Mouse (Mus musculus): ENCODE measurements at regions not wholly inside any gene's neighbourhood (a gene's known extent, or its start where the extent isn't known, plus 50 kb on each side); places are given as distances from the start of the nearest gene placed in this dataset.

DNA sequence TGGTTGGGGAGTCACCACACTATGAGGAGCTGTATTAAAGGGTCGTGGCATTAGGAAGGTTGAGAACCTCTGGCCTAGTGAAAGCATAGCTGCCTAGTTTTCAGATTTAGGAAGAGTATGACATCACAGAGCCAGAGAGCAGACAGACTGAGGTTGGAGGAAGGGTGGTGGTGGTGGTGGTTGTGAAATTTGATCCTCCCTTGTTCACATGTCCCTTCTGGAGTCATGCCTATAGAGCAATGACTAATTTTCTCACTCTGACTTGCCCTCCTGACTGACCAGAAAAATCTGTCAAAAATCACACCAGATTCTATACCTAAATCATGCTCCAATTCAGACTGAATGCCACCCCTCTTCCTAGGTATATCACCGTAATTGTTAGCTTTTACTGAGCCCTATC is 166.2 kb downstream of the Pah start:
- Histone ChIP-seq H3K4me2 (replicated peaks; ENCODE audit: low read depth) (no peak overlapping the region), H3K4me3 (ENCODE audit: low read depth, low read length) (no peak overlapping the region), H3K36me3 (ENCODE audit: control insufficient read depth, insufficient read depth, low read length) (no peaks in the 10 kb centered on the region), H3K27ac (replicated peaks) (no peak overlapping the region), H3K9me3 (ENCODE audit: control insufficient read depth, low read length) (no peaks in the 10 kb centered on the region), H3K9ac (ENCODE audit: low read length) (no peak overlapping the region), H3K4me1 (replicated peaks; ENCODE audit: control insufficient read depth, insufficient read depth) (no peaks in the 10 kb centered on the region), H3K27me3 (ENCODE audit: control insufficient read depth, insufficient read depth, low read length) (no peaks in the 10 kb centered on the region)
- TF ChIP-seq CTCF (IDR thresholded peaks at IDR 0.05; ENCODE audit: low read depth): no peak
- no peak for TF ChIP-seq EP300 (optimal IDR thresholded peaks at IDR 0.05)
- DNase-seq (ENCODE audit: low spot score) (no peak), ATAC-seq (ENCODE audit: low FRiP score, low TSS enrichment) (no peak)
- 75% methylated on average over 2 of the region's 2 CpGs for WGBS

DNA sequence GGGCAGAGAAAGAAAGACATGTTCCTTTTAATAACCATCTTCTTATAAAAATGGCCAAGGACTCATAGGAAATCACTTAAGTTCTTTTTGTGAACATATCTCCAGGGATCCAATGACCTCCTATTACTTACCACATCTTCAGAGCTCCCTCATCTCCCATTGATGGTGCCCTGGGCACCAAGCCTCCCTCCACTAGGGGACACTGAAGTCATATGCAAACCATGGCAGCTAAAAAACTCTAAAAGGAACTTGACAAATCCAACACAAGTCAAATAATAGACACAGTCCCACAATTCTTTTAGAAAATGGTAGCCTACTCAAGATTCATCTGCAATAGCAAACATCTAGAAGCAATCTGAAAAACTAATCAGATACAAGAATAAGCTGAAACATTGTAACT is 167.2 kb upstream of the Igf1 start:
- no peaks in the 10 kb centered on the region for H3K9me3 ChIP-seq (ENCODE audit: control insufficient read depth, low read length)
- H3K4me1 ChIP-seq (replicated peaks; ENCODE audit: control insufficient read depth, insufficient read depth): no peaks in the 10 kb centered on the region
- no peak for ATAC-seq (ENCODE audit: low FRiP score, low TSS enrichment)
- no peak overlapping the region for H3K27ac ChIP-seq (replicated peaks)
- DNase-seq (ENCODE audit: low spot score): no peak
- TF ChIP-seq CTCF (IDR thresholded peaks at IDR 0.05; ENCODE audit: low read depth) (peak; percentile 79), EP300 (optimal IDR thresholded peaks at IDR 0.05) (no peak)
- H3K4me3 ChIP-seq (ENCODE audit: low read depth, low read length): no peak overlapping the region
- H3K4me2 ChIP-seq (replicated peaks; ENCODE audit: low read depth): no peak overlapping the region
- H3K36me3 ChIP-seq (ENCODE audit: control insufficient read depth, insufficient read depth, low read length): no peaks in the 10 kb centered on the region
- no peak overlapping the region for H3K9ac ChIP-seq (ENCODE audit: low read length)
- H3K27me3 ChIP-seq (ENCODE audit: control insufficient read depth, insufficient read depth, low read length): no peaks in the 10 kb centered on the region

DNA sequence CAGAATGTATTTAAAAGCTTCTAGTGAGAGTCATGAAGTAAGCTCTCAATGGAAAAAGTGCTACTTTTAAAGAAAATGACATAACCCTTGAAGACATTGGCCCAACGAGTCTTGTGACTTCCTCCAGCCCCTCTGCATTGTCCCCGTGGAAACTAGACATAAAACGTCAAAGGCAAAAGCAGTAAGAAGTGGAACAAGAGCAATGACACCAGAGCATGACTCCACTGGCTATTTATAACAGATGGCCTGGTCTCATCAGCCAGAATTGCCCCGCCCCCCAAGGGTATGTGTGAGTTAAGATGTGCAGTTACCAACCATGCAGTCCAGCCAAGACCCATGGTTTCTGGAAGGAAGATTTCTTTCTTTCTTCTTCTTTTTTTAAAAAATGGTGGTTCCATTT is 161.6 kb upstream of the Igf1 start:
- no peak overlapping the region for H3K4me2 ChIP-seq (replicated peaks; ENCODE audit: low read depth)
- no peaks in the 10 kb centered on the region for H3K9me3 ChIP-seq (ENCODE audit: control insufficient read depth, low read length)
- H3K4me3 ChIP-seq (ENCODE audit: low read depth, low read length): no peak overlapping the region
- no peak for ATAC-seq (ENCODE audit: low FRiP score, low TSS enrichment)
- no peak for DNase-seq (ENCODE audit: low spot score)
- H3K27me3 ChIP-seq (ENCODE audit: control insufficient read depth, insufficient read depth, low read length): no peaks in the 10 kb centered on the region
- H3K9ac ChIP-seq (ENCODE audit: low read length): no peak overlapping the region
- no peaks in the 10 kb centered on the region for H3K4me1 ChIP-seq (replicated peaks; ENCODE audit: control insufficient read depth, insufficient read depth)
- no peaks in the 10 kb centered on the region for H3K36me3 ChIP-seq (ENCODE audit: control insufficient read depth, insufficient read depth, low read length)
- no peak overlapping the region for H3K27ac ChIP-seq (replicated peaks)
- 63% methylated on average over 4 of the region's 4 CpGs for WGBS
- no peak for TF ChIP-seq CTCF (IDR thresholded peaks at IDR 0.05; ENCODE audit: low read depth)
- TF ChIP-seq EP300 (optimal IDR thresholded peaks at IDR 0.05): no peak

DNA sequence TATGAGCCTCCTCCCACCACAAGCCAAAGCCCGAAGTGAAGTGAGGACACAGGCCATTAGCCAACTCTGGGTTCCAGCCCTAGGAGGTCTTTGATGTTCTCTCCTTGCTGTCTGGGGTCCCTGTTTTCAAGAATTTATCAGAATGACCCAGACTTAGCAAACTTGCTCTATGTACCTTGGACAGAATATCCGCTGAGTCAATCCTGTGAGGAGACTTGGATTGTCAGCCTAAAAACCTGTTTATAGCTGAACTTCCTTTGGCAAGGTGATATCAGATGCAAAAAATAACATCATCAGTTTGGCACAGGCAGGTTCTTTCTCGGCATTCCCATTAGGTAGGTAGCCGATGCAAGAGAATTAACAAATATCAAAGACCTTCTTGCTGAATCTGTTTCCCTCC is 146.9 kb upstream of the Igf1 start:
- Histone ChIP-seq H3K4me2 (replicated peaks; ENCODE audit: low read depth) (no peak overlapping the region), H3K9me3 (ENCODE audit: control insufficient read depth, low read length) (no peaks in the 10 kb centered on the region), H3K27me3 (ENCODE audit: control insufficient read depth, insufficient read depth, low read length) (no peaks in the 10 kb centered on the region), H3K27ac (replicated peaks) (no peak overlapping the region), H3K9ac (ENCODE audit: low read length) (no peak overlapping the region), H3K4me3 (ENCODE audit: low read depth, low read length) (no peak overlapping the region), H3K36me3 (ENCODE audit: control insufficient read depth, insufficient read depth, low read length) (no peaks in the 10 kb centered on the region), H3K4me1 (replicated peaks; ENCODE audit: control insufficient read depth, insufficient read depth) (no peaks in the 10 kb centered on the region)
- TF ChIP-seq EP300 (optimal IDR thresholded peaks at IDR 0.05): no peak
- ATAC-seq (ENCODE audit: low FRiP score, low TSS enrichment) (no peak), DNase-seq (ENCODE audit: low spot score) (no peak)
- WGBS: 74% methylated on average over 4 of the region's 4 CpGs

DNA sequence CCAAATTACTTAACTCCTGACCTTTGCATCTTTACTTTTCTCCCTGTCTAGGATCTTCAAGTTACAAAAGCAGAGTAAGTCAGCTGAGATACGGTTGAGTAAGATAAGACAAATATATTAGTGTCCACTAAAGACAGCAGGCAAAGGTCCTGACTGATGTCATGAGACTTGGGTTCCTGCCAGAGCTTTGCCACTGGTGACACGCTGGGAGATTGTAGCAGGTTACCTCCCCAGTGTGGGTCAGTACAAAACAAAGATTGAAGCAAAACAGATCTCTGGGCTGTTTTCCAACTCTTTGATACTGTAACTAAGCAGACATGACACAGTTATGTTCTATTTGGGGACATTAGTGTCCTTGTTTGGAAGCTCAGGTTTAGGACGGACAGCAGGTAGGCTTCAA is 146.3 kb upstream of the Igf1 start:
- peak; percentile 20 for DNase-seq (ENCODE audit: low spot score)
- no peak overlapping the region for H3K27ac ChIP-seq (replicated peaks)

DNA sequence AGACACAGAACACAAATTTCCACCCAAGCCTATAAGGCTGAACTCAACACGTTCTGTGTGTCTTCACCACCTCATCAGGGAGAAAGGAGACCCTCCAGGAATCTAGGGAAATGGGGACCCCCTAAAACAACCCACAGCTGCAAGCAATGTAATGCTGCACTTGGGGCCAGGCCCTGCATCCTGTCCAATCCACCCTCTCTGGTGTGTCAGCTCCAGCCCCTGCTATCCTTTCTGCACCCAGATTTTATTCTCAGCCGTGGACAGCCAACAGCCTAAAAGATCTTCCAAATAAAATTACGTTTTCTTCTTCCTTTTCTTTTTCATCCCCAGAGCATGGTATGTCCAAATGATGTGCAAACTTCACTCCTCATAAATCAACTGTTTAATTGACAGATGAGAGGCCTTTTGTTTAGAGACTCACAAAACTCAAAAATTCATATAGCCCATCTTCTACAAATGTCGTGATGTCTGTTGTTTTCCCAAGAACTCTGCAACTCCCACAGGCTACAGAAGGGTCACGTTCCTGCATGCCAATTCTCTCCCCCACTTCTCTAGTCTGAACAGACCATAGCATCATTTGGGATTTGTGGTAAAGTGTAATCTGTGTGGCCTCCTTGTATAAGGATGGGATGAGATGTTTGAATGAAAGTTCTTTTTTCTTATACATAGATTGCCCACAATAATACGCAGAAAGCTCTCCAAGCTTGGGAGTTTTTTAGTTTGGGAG is 142.0 kb upstream of the Igf1 start:
- Histone ChIP-seq H3K27me3 (ENCODE audit: control insufficient read depth, insufficient read depth, low read length) (no peaks in the 10 kb centered on the region), H3K9ac (ENCODE audit: low read length) (no peak overlapping the region), H3K27ac (replicated peaks) (no peak overlapping the region), H3K4me1 (replicated peaks; ENCODE audit: control insufficient read depth, insufficient read depth) (no peaks in the 10 kb centered on the region), H3K4me2 (replicated peaks; ENCODE audit: low read depth) (no peak overlapping the region), H3K4me3 (ENCODE audit: low read depth, low read length) (no peak overlapping the region), H3K9me3 (ENCODE audit: control insufficient read depth, low read length) (no peaks in the 10 kb centered on the region), H3K36me3 (ENCODE audit: control insufficient read depth, insufficient read depth, low read length) (no peaks in the 10 kb centered on the region)
- TF ChIP-seq EP300 (optimal IDR thresholded peaks at IDR 0.05) (no peak), CTCF (IDR thresholded peaks at IDR 0.05; ENCODE audit: low read depth) (no peak)
- WGBS: 70% methylated on average over 6 of the region's 6 CpGs
- DNase-seq (ENCODE audit: low spot score) (no peak), ATAC-seq (ENCODE audit: low FRiP score, low TSS enrichment) (no peak)

More for the DNA sequence above, 146.3 kb upstream of the Igf1 start:
- Histone ChIP-seq H3K9ac (ENCODE audit: low read length) (no peak overlapping the region), H3K4me1 (replicated peaks; ENCODE audit: control insufficient read depth, insufficient read depth) (no peaks in the 10 kb centered on the region), H3K27me3 (ENCODE audit: control insufficient read depth, insufficient read depth, low read length) (no peaks in the 10 kb centered on the region), H3K36me3 (ENCODE audit: control insufficient read depth, insufficient read depth, low read length) (no peaks in the 10 kb centered on the region), H3K4me3 (ENCODE audit: low read depth, low read length) (no peak overlapping the region), H3K9me3 (ENCODE audit: control insufficient read depth, low read length) (no peaks in the 10 kb centered on the region), H3K4me2 (replicated peaks; ENCODE audit: low read depth) (no peak overlapping the region)
- WGBS: 35% methylated on average over 3 of the region's 3 CpGs
- TF ChIP-seq EP300 (optimal IDR thresholded peaks at IDR 0.05) (no peak), CTCF (IDR thresholded peaks at IDR 0.05; ENCODE audit: low read depth) (no peak)
- ATAC-seq (ENCODE audit: low FRiP score, low TSS enrichment): no peak

All from stomach, postnatal 0 days (tissue).